Mouse (Mus musculus): ENCODE results near the gene Mob3b.

- no peak for TF ChIP-seq EP300 (IDR thresholded peaks at IDR 0.05; ENCODE audit: low read depth)
- TF ChIP-seq CTCF (IDR thresholded peaks at IDR 0.05; ENCODE audit: low read depth): no peak
Measured at GRCm38 (mm10) chr4:34967541-34967940, 189.7 kb downstream of the Mob3b start.
